Mouse (Mus musculus): ENCODE results near the gene Iyd.

The Iyd gene

GRCm38 (mm10) chr10:3555128-3555527, 15.1 kb downstream of the Iyd start:
- no peak for DNase-seq

DNA sequence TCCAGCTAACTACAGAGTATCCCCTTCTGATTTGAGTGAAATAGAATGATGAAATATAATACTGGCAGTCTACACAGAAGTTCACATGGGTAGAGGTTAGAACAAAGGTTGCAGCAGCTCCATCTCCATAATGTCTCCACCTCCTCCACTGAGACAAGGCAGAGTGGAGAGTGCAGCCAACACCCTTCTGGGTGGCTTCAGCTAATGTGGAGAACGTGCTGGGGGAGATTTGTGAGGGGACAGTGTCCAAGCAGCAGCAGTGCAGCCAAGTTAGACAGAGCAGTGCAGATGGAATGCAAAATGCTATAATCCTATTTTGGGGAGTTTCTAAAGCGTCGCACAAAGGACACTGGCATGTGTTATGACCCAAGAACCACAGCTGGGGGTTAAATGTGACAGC, 16.5 kb downstream of the Iyd start:
- no peak for DNase-seq

DNA sequence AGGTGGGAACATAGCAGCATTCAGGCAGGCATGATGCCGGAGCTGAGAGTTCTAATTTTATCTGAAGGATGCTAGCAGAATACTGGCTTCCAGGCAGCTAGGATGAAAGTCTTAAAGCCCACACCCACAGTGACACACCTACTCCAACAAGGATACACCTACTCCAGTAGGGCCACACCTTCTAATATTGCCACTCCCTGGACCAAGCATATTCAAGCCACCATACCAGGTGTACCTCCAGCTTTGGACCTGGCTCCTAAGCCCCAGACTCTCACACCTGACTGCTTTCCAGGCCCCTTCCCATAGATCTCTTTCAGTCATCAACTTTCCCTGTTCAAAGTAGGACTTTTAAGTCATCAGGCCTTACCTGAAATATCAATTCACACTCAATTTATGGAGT, 19.1 kb downstream of the Iyd start:
- DNase-seq, result no peak

GRCm38 (mm10) chr10:3562165-3562564, 22.1 kb downstream of the Iyd start:
- no peak for DNase-seq

- no peak for DNase-seq
These were observed 25.1 kb downstream of the Iyd start for GRCm38 (mm10) chr10:3565126-3565525.

- DNase-seq, result no peak
These were observed 27.8 kb downstream of the Iyd start for GRCm38 (mm10) chr10:3567821-3568220.

DNA sequence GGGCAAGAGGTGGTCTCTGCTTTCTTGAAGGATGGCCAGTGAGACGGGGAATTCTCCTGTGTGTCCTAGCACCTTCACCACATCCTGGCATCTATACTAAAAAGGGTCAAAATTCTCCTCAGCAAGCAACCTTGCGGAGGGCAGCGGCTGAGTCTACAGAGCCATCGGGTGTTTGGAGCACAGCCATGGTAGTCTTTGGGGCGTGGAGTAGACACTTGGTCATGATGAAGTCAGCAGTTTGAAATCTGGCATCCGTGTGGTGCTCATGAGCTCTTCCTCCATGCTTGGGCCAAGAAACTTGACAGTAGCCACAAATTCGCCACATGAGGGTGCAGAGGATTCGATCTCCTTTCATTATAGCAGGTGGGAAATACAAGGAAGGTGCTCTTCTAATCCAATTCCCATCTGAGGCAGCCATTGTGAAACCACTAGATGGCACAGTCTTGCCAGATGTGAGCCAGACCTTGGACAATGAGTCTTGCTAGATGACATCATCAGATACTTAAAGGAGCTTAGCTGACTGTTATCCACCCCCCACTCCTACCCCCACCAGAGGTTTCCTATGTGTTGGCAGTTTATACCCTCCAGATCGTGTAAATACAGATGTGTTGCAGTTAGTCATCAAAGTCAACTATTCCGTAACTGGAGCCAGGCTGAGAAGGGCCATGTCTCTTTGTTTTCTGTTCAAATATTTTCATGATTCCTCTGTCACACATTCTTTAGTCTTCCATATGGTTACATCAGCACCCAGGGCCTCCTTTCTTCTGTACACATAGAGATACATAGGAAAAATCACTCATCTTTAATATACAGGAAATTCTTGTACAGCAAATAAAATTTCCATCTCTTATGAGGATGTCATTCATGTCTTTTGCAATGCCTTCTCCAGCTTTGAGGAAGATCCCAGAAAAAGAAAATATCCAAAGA, 32.9 kb downstream of the Iyd start:
- DNase-seq, result no peak

DNA sequence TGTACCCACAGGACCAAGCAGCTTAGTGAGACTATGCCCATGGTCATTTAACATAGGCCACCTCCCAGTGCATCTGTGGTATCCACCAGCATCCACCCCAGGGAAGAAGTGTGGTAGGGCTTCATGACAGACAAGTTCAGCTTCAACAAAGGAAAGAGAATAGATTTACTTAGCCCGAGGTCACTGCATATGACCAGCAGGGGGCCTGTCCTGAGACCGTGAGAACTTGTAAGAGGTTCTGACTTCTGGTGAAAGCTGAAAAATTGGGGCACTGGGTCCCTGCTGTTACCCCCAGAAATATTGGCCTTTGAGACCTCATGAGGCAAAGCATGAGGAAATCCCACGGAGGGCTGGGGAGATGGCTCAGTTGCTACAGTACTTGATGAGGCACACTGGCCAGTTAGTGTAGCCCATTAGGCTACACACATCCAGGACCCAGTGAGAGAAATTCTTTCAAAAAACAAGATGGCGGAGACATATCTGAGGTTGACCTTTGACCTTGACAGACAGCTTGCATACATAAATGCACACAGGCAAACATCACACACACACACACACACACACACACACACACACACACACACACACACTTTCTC, 34.0 kb downstream of the Iyd start:
- DNase-seq, result no peak

DNA sequence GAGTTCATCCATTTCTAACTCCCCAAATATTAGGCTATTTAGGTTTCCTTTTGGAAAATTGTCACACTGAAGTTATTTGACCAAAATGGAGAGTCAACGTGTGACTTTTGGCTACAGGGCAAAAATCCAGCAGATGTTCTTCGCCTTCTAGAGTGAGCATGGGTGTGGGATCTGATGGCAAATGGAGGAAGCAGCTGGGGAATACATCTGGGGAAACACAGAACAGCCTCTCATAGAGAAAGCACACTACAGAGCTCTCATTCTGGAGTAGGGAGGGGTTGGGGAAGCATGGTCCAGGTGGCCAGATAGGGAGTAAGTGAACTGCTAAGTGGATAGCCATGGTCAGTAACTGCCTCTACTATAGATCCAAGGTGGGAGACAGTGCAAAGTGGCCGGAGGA, 50.6 kb downstream of the Iyd start:
- DNase-seq, result no peak

DNA sequence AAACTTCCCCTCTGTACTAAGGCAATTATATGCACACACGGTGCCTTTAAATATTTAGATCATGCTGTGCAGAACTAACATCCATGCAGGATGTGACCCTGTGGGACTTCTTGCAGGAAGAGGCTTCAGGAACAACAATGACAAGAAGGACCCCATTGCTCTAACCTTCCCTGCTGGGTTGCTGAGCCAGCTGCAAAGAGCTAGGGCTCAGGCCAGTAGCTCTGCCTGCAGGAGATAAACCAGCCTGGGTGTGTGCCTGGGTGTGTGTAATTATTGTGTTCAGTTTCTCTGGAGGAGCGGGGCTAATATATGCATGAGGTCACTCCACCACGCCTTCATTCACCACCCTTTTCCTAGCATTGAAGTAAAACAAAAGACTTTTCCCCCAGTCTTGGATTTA, 51.8 kb downstream of the Iyd start:
- no peak for DNase-seq

GRCm38 (mm10) chr10:3596697-3597096, 56.7 kb downstream of the Iyd start:
- DNase-seq, result no peak

GRCm38 (mm10) chr10:3597760-3598159, 57.7 kb downstream of the Iyd start:
- DNase-seq, result no peak
